Mouse (Mus musculus) erythroblast, embryonic 14.5 days (primary cell): Measurements from ENCODE around the gene Klf5.

Experiments used
- GATA1 ChIP-seq: IDR thresholded peaks from 2 replicates; pipeline ENCODE4 v1.6.1; 2012; ENCODE audit warnings: low read length, inconsistent platforms, mixed read lengths
- TAL1 ChIP-seq: IDR thresholded peaks from 3 replicates; pipeline ENCODE4 v1.6.1; 2012; ENCODE audit warnings: low read length, inconsistent platforms, mixed read lengths

- TF ChIP-seq GATA1 = no peak
- no peak for TF ChIP-seq TAL1
Observed at GRCm38 (mm10) chr14:99324523-99324922, 26.0 kb downstream of the Klf5 start.
